In genomic region chr16:96498951-96499350, GRCm38 (mm10) we compare ENCODE assay signal across 14 mouse cellular contexts. TPM values are rescaled to one million over a fixed set of nuclear protein-coding genes. Genes with fewer than 3 reads are reported as not detected.
DNase-seq lines count a peak whose midpoint lies in the region; ATAC-seq and TF ChIP-seq lines count a peak whose summit lies in the region.
"Had no signal": no experiment of that assay in that cellular context is flagged by ENCODE, and none has a peak within 500 bp of the region (broad histone marks: within the 10 kb centered on the region; RNA-seq: fewer than 3 reads in every experiment).

No protein-coding gene starts in this region.

- no peaks in the 10 kb centered on the region for H3K36me3 ChIP-seq in forebrain, postnatal 0 days (ENCODE audit: insufficient read depth)
- no peaks in the 10 kb centered on the region for H3K36me3 ChIP-seq in forebrain, embryonic 15.5 days
- no peaks in the 10 kb centered on the region for H3K36me3 ChIP-seq in midbrain, postnatal 0 days (ENCODE audit: insufficient read depth, low read length)
- H3K36me3 ChIP-seq: stomach, embryonic 15.5 days had no signal

- H3K27me3 ChIP-seq in forebrain, postnatal 0 days (ENCODE audit: insufficient read depth, low read length): no peaks in the 10 kb centered on the region
- H3K27me3 ChIP-seq in forebrain, embryonic 15.5 days: no peaks in the 10 kb centered on the region
- no peaks in the 10 kb centered on the region for H3K27me3 ChIP-seq in midbrain, postnatal 0 days (ENCODE audit: insufficient read depth, low read length)
- H3K27me3 ChIP-seq: stomach, embryonic 15.5 days had no signal

- no peak overlapping the region for H3K9ac ChIP-seq in forebrain, postnatal 0 days
- H3K9ac ChIP-seq in forebrain, embryonic 15.5 days (replicated peaks): no peak overlapping the region
- H3K9ac ChIP-seq in midbrain, postnatal 0 days (replicated peaks; ENCODE audit: low read length, poor library complexity, severe bottlenecking): no peak overlapping the region
- H3K9ac ChIP-seq: liver, postnatal 0 days; stomach, embryonic 15.5 days had no signal

- ATAC-seq in forebrain, postnatal 0 days: peak; percentile 78
- ATAC-seq in forebrain, embryonic 15.5 days (replicated peaks): no peak
- peak; percentile 47; the same call in 1 of the 2 replicates for ATAC-seq in midbrain, postnatal 0 days (ENCODE audit: low FRiP score)
- ATAC-seq: intestine, postnatal 0 days; liver, postnatal 0 days had no signal

- DNase-seq in forebrain, postnatal 0 days: peak; percentile 24
- DNase-seq in frontal cortex, postnatal 10 days (ENCODE audit: low spot score in 2 of 2): peak; percentile 20 to 34
- DNase-seq in layer of hippocampus, adult 9-11 months: peak; percentile 44
- peak; percentile 39 for DNase-seq in midbrain, postnatal 0 days (ENCODE audit: low spot score)
- no peak for DNase-seq in adrenal gland, adult (ENCODE audit: inconsistent age in 2 of 2, low spot score in 1 of 2)
- no peak for DNase-seq in gastrocnemius, postnatal 4 days (ENCODE audit: low spot score in 2 of 2)
- DNase-seq in c-Kit-positive CD71-positive TER-119-positive erythroid progenitor cells, embryonic 14.5 days (ENCODE audit: low spot score): no peak
- DNase-seq: adrenal gland, postnatal 25 days; cerebellum, adult 2 months; gastrocnemius, postnatal 25 days; liver, postnatal 0 days had no signal

- H3K9me3 ChIP-seq in forebrain, postnatal 0 days (ENCODE audit: low read length): no peaks in the 10 kb centered on the region
- no peaks in the 10 kb centered on the region for H3K9me3 ChIP-seq in forebrain, embryonic 15.5 days
- H3K9me3 ChIP-seq in midbrain, postnatal 0 days (ENCODE audit: low read length): no peaks in the 10 kb centered on the region
- H3K9me3 ChIP-seq: stomach, embryonic 15.5 days had no signal

- no peaks in the 10 kb centered on the region for H3K4me1 ChIP-seq in forebrain, postnatal 0 days (ENCODE audit: insufficient read depth)
- H3K4me1 ChIP-seq in forebrain, embryonic 15.5 days: peaks cover 6% of the 10 kb centered on the region
- no peaks in the 10 kb centered on the region; the same call in 1 of the 2 replicates for H3K4me1 ChIP-seq in midbrain, postnatal 0 days (ENCODE audit: insufficient read depth, low read length)
- H3K4me1 ChIP-seq: stomach, embryonic 15.5 days had no signal

- no peak overlapping the region for H3K27ac ChIP-seq in forebrain, postnatal 0 days (ENCODE audit: low read depth, low read length)
- H3K27ac ChIP-seq in forebrain, embryonic 15.5 days (replicated peaks): no peak overlapping the region
- H3K27ac ChIP-seq in midbrain, postnatal 0 days (ENCODE audit: low read depth, low read length): peak overlapping the region; percentile 55; the same call in 1 of the 2 replicates
- H3K27ac ChIP-seq: stomach, embryonic 15.5 days had no signal

- 59% methylated on average over 7 of the region's 7 CpGs for WGBS in forebrain, postnatal 0 days
- WGBS in forebrain, embryonic 15.5 days: 72% methylated on average over 7 of the region's 7 CpGs
- WGBS in midbrain, postnatal 0 days: 54% methylated on average over 7 of the region's 7 CpGs

- TF ChIP-seq CTCF in forebrain, postnatal 0 days (IDR thresholded peaks at IDR 0.05; ENCODE audit: low read depth): no peak
- no peak for TF ChIP-seq CTCF in midbrain, postnatal 0 days (IDR thresholded peaks at IDR 0.05)

- no peak overlapping the region for H3K4me3 ChIP-seq in forebrain, postnatal 0 days (ENCODE audit: low read depth, low read length)
- H3K4me3 ChIP-seq in forebrain, embryonic 15.5 days: no peak overlapping the region
- no peak overlapping the region for H3K4me3 ChIP-seq in midbrain, postnatal 0 days (ENCODE audit: low read depth, low read length)
- H3K4me3 ChIP-seq: stomach, embryonic 15.5 days had no signal

- H3K4me2 ChIP-seq in forebrain, postnatal 0 days (ENCODE audit: low read depth): no peak overlapping the region
- H3K4me2 ChIP-seq in forebrain, embryonic 15.5 days (replicated peaks): no peak overlapping the region
- H3K4me2 ChIP-seq in midbrain, postnatal 0 days (ENCODE audit: low read depth, low read length, poor library complexity, severe bottlenecking): no peak overlapping the region
- H3K4me2 ChIP-seq: stomach, embryonic 15.5 days had no signal

RNA-seq across cellular contexts. Expression of gene Pcp4, which starts 31.5 kb away (rescaled TPM):
- total RNA-seq in forebrain, postnatal 0 days (2014; rRNA removed): 159 and 179 TPM in 2 replicates
- 348 and 400 TPM in 2 replicates for polyA plus RNA-seq in forebrain, postnatal 0 days (2015; fragmentation: Nextera tagmentation; extraction: Ambion mirVana)
- 141 and 169 TPM in 2 replicates for polyA plus RNA-seq in forebrain, embryonic 15.5 days (2015; fragmentation: Nextera tagmentation; extraction: Ambion mirVana)
- 333 and 361 TPM in 2 replicates for total RNA-seq in midbrain, postnatal 0 days (2014; rRNA removed)
- polyA plus RNA-seq in midbrain, postnatal 0 days (2015; fragmentation: Nextera tagmentation; extraction: Ambion mirVana): 687 and 775 TPM in 2 replicates
- not detected for total RNA-seq in gastrocnemius, postnatal 4 days (2021)
- polyA plus RNA-seq: liver, postnatal 0 days had no signal

RNA-seq across cellular contexts. Expression of gene Itgb2l, which starts 55.5 kb away (rescaled TPM):
- total RNA-seq in forebrain, postnatal 0 days (2014; rRNA removed): 0.23 TPM in 1 of 2 replicates, not detected in the other
- 0.08 and 0.16 TPM in 2 replicates for polyA plus RNA-seq in forebrain, postnatal 0 days (2015; fragmentation: Nextera tagmentation; extraction: Ambion mirVana)
- polyA plus RNA-seq in forebrain, embryonic 15.5 days (2015; fragmentation: Nextera tagmentation; extraction: Ambion mirVana): not detected in 2 replicates
- not detected in 2 replicates for total RNA-seq in midbrain, postnatal 0 days (2014; rRNA removed)
- polyA plus RNA-seq in midbrain, postnatal 0 days (2015; fragmentation: Nextera tagmentation; extraction: Ambion mirVana): 0.53 TPM in 1 of 2 replicates, not detected in the other
- not detected for total RNA-seq in gastrocnemius, postnatal 4 days (2021)
- total RNA-seq: adrenal gland, postnatal 25 days; gastrocnemius, postnatal 25 days had no signal

Comparison
In these comparisons a context has a peak if more than half of its experiments do, and no peak if none do; other contexts are left out.
1. DNase-seq: peak in forebrain, postnatal 0 days (single experiment), frontal cortex, postnatal 10 days (2 of 2), layer of hippocampus, adult 9-11 months (single experiment) and midbrain, postnatal 0 days (single experiment); none in adrenal gland, adult (0 of 2), gastrocnemius, postnatal 4 days (0 of 2) and c-Kit-positive CD71-positive TER-119-positive erythroid progenitor cells, embryonic 14.5 days (single experiment).
2. RNA of gene Pcp4, which starts 31.5 kb away (total RNA-seq): 333 to 361 TPM in midbrain, postnatal 0 days and 159 to 179 TPM in forebrain, postnatal 0 days; not detected in gastrocnemius, postnatal 4 days; every median in the first group is over 100 times any median in the second.